ENCODE assay signal across 8 mouse cellular contexts in the genomic region with DNA sequence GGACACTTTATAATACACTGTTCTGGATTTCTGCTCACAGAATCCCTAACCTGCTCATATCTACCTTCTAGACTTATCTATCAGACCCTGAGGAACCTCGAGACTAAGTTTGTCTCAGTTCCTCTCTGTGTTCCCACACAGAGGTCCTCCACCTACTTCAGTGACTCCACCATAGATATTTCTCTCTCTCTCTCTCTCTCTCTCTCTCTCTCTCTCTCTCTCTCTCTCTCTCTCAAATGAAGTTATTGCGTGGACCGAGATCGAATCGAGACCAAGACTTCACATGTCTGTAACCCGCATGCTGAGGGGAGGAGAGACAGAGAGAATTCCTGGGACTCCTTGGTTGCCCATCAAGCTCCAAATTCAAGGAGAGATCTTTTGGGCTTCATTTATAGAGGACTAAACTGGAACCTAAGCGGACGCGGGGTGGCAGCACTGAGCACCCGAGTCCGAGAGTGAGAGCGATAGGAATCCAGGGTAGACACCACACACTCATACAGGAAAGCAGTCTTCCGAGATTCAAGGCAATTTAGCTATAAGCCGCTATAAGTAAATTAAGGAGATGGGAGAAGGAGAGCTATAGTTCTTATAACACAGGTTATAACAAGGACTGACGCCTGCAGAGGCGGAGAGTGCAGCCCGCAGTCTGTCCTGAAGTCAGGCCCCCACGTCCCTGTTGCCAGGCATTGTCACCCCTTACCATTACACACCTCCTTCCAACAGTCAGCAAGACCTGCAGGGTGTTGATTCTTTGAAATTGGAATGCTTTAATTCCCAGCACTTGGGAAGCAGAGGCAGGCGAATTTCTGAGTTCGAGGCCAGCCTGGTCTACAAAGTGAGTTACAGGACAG. TPM values are rescaled to one million over a fixed set of nuclear protein-coding genes. Genes with fewer than 3 reads are reported as not detected.
DNase-seq lines count a peak whose midpoint lies in the region; ATAC-seq and TF ChIP-seq lines count a peak whose summit lies in the region.

No protein-coding gene starts in this region.

- H3K27ac ChIP-seq in CH12.LX (ENCODE audit: insufficient read depth, low read depth), result no peak overlapping the region
- no peak overlapping the region for H3K27ac ChIP-seq in forebrain, embryonic 12.5 days
- no peak overlapping the region for H3K27ac ChIP-seq in heart, postnatal 0 days (ENCODE audit: low read depth)
- H3K27ac ChIP-seq in liver, postnatal 0 days (ENCODE audit: low read depth), result no peak overlapping the region
- no peak overlapping the region for H3K27ac ChIP-seq in neural tube, embryonic 15.5 days (replicated peaks)

- 19% methylated on average over 20 of the region's 20 CpGs for WGBS in forebrain, embryonic 12.5 days
- WGBS in heart, postnatal 0 days, result 14% methylated on average over 20 of the region's 20 CpGs
- 18% methylated on average over 20 of the region's 20 CpGs for WGBS in large intestine, adult 2 months
- 15% methylated on average over 20 of the region's 20 CpGs for WGBS in liver, postnatal 0 days (ENCODE audit: insufficient replicate concordance)
- 17% methylated on average over 20 of the region's 20 CpGs for WGBS in neural tube, embryonic 15.5 days

- TF ChIP-seq CTCF in CH12.LX (conservative IDR thresholded peaks at IDR 0.05 in 1 of 2, IDR thresholded peaks at IDR 0.05 in 1 of 2; ENCODE audit: low read depth in 2 of 2, low read length in 2 of 2), result peak; percentile 69 to 95; a peak in 3 of 4 replicates
- peak; percentile 87 for TF ChIP-seq CTCF in heart, postnatal 0 days (IDR thresholded peaks at IDR 0.05; ENCODE audit: low read depth)
- peak; percentile 94 for TF ChIP-seq CTCF in liver, postnatal 0 days (IDR thresholded peaks at IDR 0.05; ENCODE audit: low read depth)

- no peaks in the 10 kb centered on the region for H3K79me2 ChIP-seq in CH12.LX (replicated peaks; ENCODE audit: control insufficient read depth, extremely low read depth, insufficient read depth, poor library complexity, severe bottlenecking)

- peak; percentile 88 for DNase-seq in CH12.LX (ENCODE audit: extremely low read depth)
- DNase-seq in c-Kit-positive CD71-positive TER-119-positive erythroid progenitor cells, embryonic 14.5 days (ENCODE audit: low spot score), result peak; percentile 81
- DNase-seq in heart, postnatal 0 days (ENCODE audit: low spot score), result peak; percentile 70
- peak; percentile 70 for DNase-seq in large intestine, adult 2 months (ENCODE audit: low read depth, low spot score)
- peak; percentile 87 for DNase-seq in liver, postnatal 0 days
- peak; percentile 69 for DNase-seq in testis, postnatal 14 days (ENCODE audit: low spot score)

- peak overlapping the region; percentile 44 for H3K4me2 ChIP-seq in CH12.LX (ENCODE audit: insufficient read depth, low read depth, poor library complexity, severe bottlenecking)
- H3K4me2 ChIP-seq in forebrain, embryonic 12.5 days, result peak overlapping the region; percentile 40
- peak overlapping the region; percentile 54 for H3K4me2 ChIP-seq in heart, postnatal 0 days (ENCODE audit: low read depth, low read length)
- peak overlapping the region; percentile 60 for H3K4me2 ChIP-seq in liver, postnatal 0 days (ENCODE audit: low read depth, low read length)
- peak overlapping the region; percentile 56 for H3K4me2 ChIP-seq in neural tube, embryonic 15.5 days

- H3K36me3 ChIP-seq in CH12.LX (replicated peaks in 1 of 2; ENCODE audit: control insufficient read depth in 1 of 2, insufficient read depth in 1 of 2, low read length in 1 of 2), result peaks cover 4 to 23% of the 10 kb centered on the region in 2 experiments
- no peaks in the 10 kb centered on the region for H3K36me3 ChIP-seq in forebrain, embryonic 12.5 days (replicated peaks)
- no peaks in the 10 kb centered on the region for H3K36me3 ChIP-seq in heart, postnatal 0 days (replicated peaks; ENCODE audit: control insufficient read depth, insufficient read depth, low read length)
- no peaks in the 10 kb centered on the region for H3K36me3 ChIP-seq in liver, postnatal 0 days (replicated peaks; ENCODE audit: insufficient read depth, low read length)
- no peaks in the 10 kb centered on the region for H3K36me3 ChIP-seq in neural tube, embryonic 15.5 days

- ATAC-seq in forebrain, embryonic 12.5 days (ENCODE audit: low FRiP score), result peak; percentile 60; the same call in 1 of the 2 replicates
- peak; percentile 68 for ATAC-seq in heart, postnatal 0 days (ENCODE audit: insufficient read depth, low read depth)
- ATAC-seq in liver, postnatal 0 days, result peak; percentile 62
- ATAC-seq in neural tube, embryonic 15.5 days (ENCODE audit: low FRiP score), result peak; percentile 70

- in situ Hi-C loops in CH12.LX (cut with MboI; ENCODE audit: low pct_ligation_motif_present, low pct_unique_long_range_greater_than_20kb, low sequenced_read_pairs), result loop anchor here (5.0 to 10.0 kb wide), 2 partner anchors 67 to 475 kb away; no protein-coding TSS in a partner anchor

- TF ChIP-seq POLR2A in CH12.LX (IDR thresholded peaks at IDR 0.05; ENCODE audit: low read depth, low read length), result no peak

- peaks cover 4 to 23% of the 10 kb centered on the region in 2 experiments for H3K4me1 ChIP-seq in CH12.LX (ENCODE audit: control insufficient read depth in 1 of 2, insufficient read depth in 2 of 2)
- H3K4me1 ChIP-seq in forebrain, embryonic 12.5 days, result peaks cover 6% of the 10 kb centered on the region
- peaks cover 2% of the 10 kb centered on the region; the same call in 1 of the 2 replicates for H3K4me1 ChIP-seq in heart, postnatal 0 days (ENCODE audit: control insufficient read depth, insufficient read depth)
- peaks cover 5% of the 10 kb centered on the region for H3K4me1 ChIP-seq in liver, postnatal 0 days (ENCODE audit: insufficient read depth)
- H3K4me1 ChIP-seq in neural tube, embryonic 15.5 days, result peaks cover 14% of the 10 kb centered on the region; the same call in 1 of the 2 replicates

- H3K9me3 ChIP-seq in CH12.LX (replicated peaks; ENCODE audit: low read length), result no peaks in the 10 kb centered on the region
- no peaks in the 10 kb centered on the region for H3K9me3 ChIP-seq in forebrain, embryonic 12.5 days
- H3K9me3 ChIP-seq in heart, postnatal 0 days (replicated peaks; ENCODE audit: control insufficient read depth, low read length), result no peaks in the 10 kb centered on the region
- no peaks in the 10 kb centered on the region for H3K9me3 ChIP-seq in liver, postnatal 0 days (ENCODE audit: low read length)
- H3K9me3 ChIP-seq in neural tube, embryonic 15.5 days (replicated peaks), result no peaks in the 10 kb centered on the region

- H3K9ac ChIP-seq in CH12.LX (ENCODE audit: insufficient read depth, low read depth), result no peak overlapping the region; the same call in 1 of the 2 replicates
- no peak overlapping the region for H3K9ac ChIP-seq in forebrain, embryonic 12.5 days
- H3K9ac ChIP-seq in heart, postnatal 0 days (replicated peaks; ENCODE audit: low read depth, low read length), result no peak overlapping the region
- H3K9ac ChIP-seq in liver, postnatal 0 days (replicated peaks), result no peak overlapping the region
- no peak overlapping the region for H3K9ac ChIP-seq in neural tube, embryonic 15.5 days (replicated peaks)

- no peaks in the 10 kb centered on the region for H3K27me3 ChIP-seq in CH12.LX (replicated peaks)
- H3K27me3 ChIP-seq in forebrain, embryonic 12.5 days, result peaks cover 3% of the 10 kb centered on the region; the same call in 1 of the 2 replicates
- no peaks in the 10 kb centered on the region for H3K27me3 ChIP-seq in heart, postnatal 0 days (ENCODE audit: control insufficient read depth, insufficient read depth, low read length)
- H3K27me3 ChIP-seq in liver, postnatal 0 days (ENCODE audit: insufficient read depth, low read length), result no peaks in the 10 kb centered on the region
- H3K27me3 ChIP-seq in neural tube, embryonic 15.5 days (replicated peaks), result no peaks in the 10 kb centered on the region

- H3K4me3 ChIP-seq in CH12.LX (replicated peaks in 1 of 3; ENCODE audit: low read depth in 2 of 3, low read length in 2 of 3, poor library complexity in 1 of 3), result no peak overlapping the region
- H3K4me3 ChIP-seq in forebrain, embryonic 12.5 days (replicated peaks), result peak overlapping the region; percentile 12; the same call in 1 of the 2 replicates
- no peak overlapping the region; the same call in 1 of the 2 replicates for H3K4me3 ChIP-seq in heart, postnatal 0 days (ENCODE audit: low read depth, low read length)
- H3K4me3 ChIP-seq in liver, postnatal 0 days (ENCODE audit: low read depth, low read length), result peak overlapping the region; percentile 24
- H3K4me3 ChIP-seq in neural tube, embryonic 15.5 days (replicated peaks), result peak overlapping the region; percentile 27

- TF ChIP-seq EP300 in CH12.LX (IDR thresholded peaks at IDR 0.05; ENCODE audit: low read length), result no peak
- TF ChIP-seq EP300 in heart, postnatal 0 days (IDR thresholded peaks at IDR 0.05; ENCODE audit: low read depth), result no peak
- TF ChIP-seq EP300 in liver, postnatal 0 days (IDR thresholded peaks at IDR 0.05; ENCODE audit: low read depth), result no peak

- dilution Hi-C loops in CH12.LX (cut with MboI; ENCODE audit: extremely low pct_ligation_motif_present, extremely low pct_unique_long_range_greater_than_20kb, low sequenced_read_pairs), result no loop called here

- TF ChIP-seq RAD21 in CH12.LX (IDR thresholded peaks at IDR 0.05; ENCODE audit: low read depth, low read length), result peak; percentile 61

RNA-seq across cellular contexts. Expression of gene Rack1, which starts 9.9 kb away (rescaled TPM):
- 5,582 and 6,330 TPM in 2 replicates for total RNA-seq in CH12.LX (2012; rRNA removed)
- 4,885 and 5,265 TPM in 2 replicates for total RNA-seq in CH12.LX (2014; rRNA removed)
- 3,744 and 4,313 TPM in 2 replicates for polyA plus RNA-seq in CH12.LX (2012; ENCODE audit: insufficient read length, low read depth)
- 512 and 565 TPM in 2 replicates for polyA plus RNA-seq in forebrain, embryonic 12.5 days (2016; fragmentation: Nextera tagmentation; extraction: Ambion mirVana)
- total RNA-seq in heart, postnatal 0 days (2014; rRNA removed; ENCODE audit: low replicate concordance), result 1,323 and 1,324 TPM in 2 replicates
- 292 and 307 TPM in 2 replicates for polyA plus RNA-seq in heart, postnatal 0 days (2015; fragmentation: Nextera tagmentation; extraction: Ambion mirVana)
- 2,247 and 2,324 TPM in 2 replicates for polyA plus RNA-seq in large intestine, adult 2 months (2012; rRNA removed)
- polyA plus RNA-seq in liver, postnatal 0 days (2015; fragmentation: Nextera tagmentation; extraction: Ambion mirVana), result 397 and 398 TPM in 2 replicates
- polyA plus RNA-seq in neural tube, embryonic 15.5 days (2015; fragmentation: Nextera tagmentation; extraction: Ambion mirVana), result 351 and 459 TPM in 2 replicates

RNA-seq across cellular contexts. Expression of gene Trim41, which starts 27.0 kb away (rescaled TPM):
- total RNA-seq in CH12.LX (2012; rRNA removed) (30.2 and 36.0 TPM in 2 replicates), CH12.LX (2014; rRNA removed) (18.8 and 20.9 TPM in 2 replicates)
- polyA plus RNA-seq in CH12.LX (2012; ENCODE audit: insufficient read length, low read depth), result 51.6 and 63.7 TPM in 2 replicates
- polyA plus RNA-seq in forebrain, embryonic 12.5 days (2016; fragmentation: Nextera tagmentation; extraction: Ambion mirVana), result 6.2 and 6.8 TPM in 2 replicates
- 22.7 and 39.6 TPM in 2 replicates for total RNA-seq in heart, postnatal 0 days (2014; rRNA removed; ENCODE audit: low replicate concordance)
- polyA plus RNA-seq in heart, postnatal 0 days (2015; fragmentation: Nextera tagmentation; extraction: Ambion mirVana), result 2.7 and 2.9 TPM in 2 replicates
- polyA plus RNA-seq in large intestine, adult 2 months (2012; rRNA removed), result 19.9 and 22.6 TPM in 2 replicates
- polyA plus RNA-seq in liver, postnatal 0 days (2015; fragmentation: Nextera tagmentation; extraction: Ambion mirVana), result 2.2 and 2.3 TPM in 2 replicates
- 6.4 and 7.3 TPM in 2 replicates for polyA plus RNA-seq in neural tube, embryonic 15.5 days (2015; fragmentation: Nextera tagmentation; extraction: Ambion mirVana)

RNA-seq across cellular contexts. Expression of gene Trim7, which starts 35.7 kb away (rescaled TPM):
- total RNA-seq in CH12.LX (2012; rRNA removed), result 20.8 and 34.6 TPM in 2 replicates
- 9.2 and 9.5 TPM in 2 replicates for total RNA-seq in CH12.LX (2014; rRNA removed)
- 11.6 and 15.1 TPM in 2 replicates for polyA plus RNA-seq in CH12.LX (2012; ENCODE audit: insufficient read length, low read depth)
- polyA plus RNA-seq in forebrain, embryonic 12.5 days (2016; fragmentation: Nextera tagmentation; extraction: Ambion mirVana), result 0.76 and 1.00 TPM in 2 replicates
- total RNA-seq in heart, postnatal 0 days (2014; rRNA removed; ENCODE audit: low replicate concordance), result 1.1 and 5.3 TPM in 2 replicates
- 1.3 and 1.9 TPM in 2 replicates for polyA plus RNA-seq in heart, postnatal 0 days (2015; fragmentation: Nextera tagmentation; extraction: Ambion mirVana)
- 6.8 and 10.0 TPM in 2 replicates for polyA plus RNA-seq in large intestine, adult 2 months (2012; rRNA removed)
- 0.48 and 0.52 TPM in 2 replicates for polyA plus RNA-seq in liver, postnatal 0 days (2015; fragmentation: Nextera tagmentation; extraction: Ambion mirVana)
- 2.1 and 2.6 TPM in 2 replicates for polyA plus RNA-seq in neural tube, embryonic 15.5 days (2015; fragmentation: Nextera tagmentation; extraction: Ambion mirVana)

RNA-seq across cellular contexts. Expression of gene Gm12184, which starts 36.3 kb away (rescaled TPM):
- total RNA-seq in CH12.LX (2012; rRNA removed), result 6.8 and 7.1 TPM in 2 replicates
- total RNA-seq in CH12.LX (2014; rRNA removed), result 51.6 and 61.0 TPM in 2 replicates
- 5.6 and 17.1 TPM in 2 replicates for polyA plus RNA-seq in CH12.LX (2012; ENCODE audit: insufficient read length, low read depth)
- polyA plus RNA-seq in forebrain, embryonic 12.5 days (2016; fragmentation: Nextera tagmentation; extraction: Ambion mirVana), result 6.8 and 9.4 TPM in 2 replicates
- 1.8 and 27.8 TPM in 2 replicates for total RNA-seq in heart, postnatal 0 days (2014; rRNA removed; ENCODE audit: low replicate concordance)
- polyA plus RNA-seq in heart, postnatal 0 days (2015; fragmentation: Nextera tagmentation; extraction: Ambion mirVana), result 1.8 and 2.7 TPM in 2 replicates
- 7.6 and 7.9 TPM in 2 replicates for polyA plus RNA-seq in large intestine, adult 2 months (2012; rRNA removed)
- 4.9 and 5.0 TPM in 2 replicates for polyA plus RNA-seq in liver, postnatal 0 days (2015; fragmentation: Nextera tagmentation; extraction: Ambion mirVana)
- polyA plus RNA-seq in neural tube, embryonic 15.5 days (2015; fragmentation: Nextera tagmentation; extraction: Ambion mirVana), result 2.9 and 3.3 TPM in 2 replicates

Comparison
In these comparisons a context has a peak if more than half of its experiments do, and no peak if none do; other contexts are left out.
1. H3K4me3 ChIP-seq: peak in forebrain, embryonic 12.5 days (single experiment), liver, postnatal 0 days (single experiment) and neural tube, embryonic 15.5 days (single experiment); none in CH12.LX (0 of 3) and heart, postnatal 0 days (single experiment).
2. Peak in every context shown above with its lines, with median percentiles within 50 percentile points of each other: DNase-seq, H3K4me2 ChIP-seq, CTCF ChIP-seq and ATAC-seq.